Mouse (Mus musculus): ENCODE measurements around the gene Abi3. TPM values are rescaled to one million over a fixed set of nuclear protein-coding genes. Genes with fewer than 3 reads are reported as not detected.
"Not testable (repeated sequence)": the region's sequence is repeated elsewhere in the genome, so short reads cannot be mapped to it uniquely, and the experiment has no call there.

Abi3 gene
- total RNA-seq (2014; fragmentation: Nextera tagmentation), result 5.9 and 8.9 TPM in 2 replicates
- total RNA-seq (2017), result 3.4 and 5.7 TPM in 2 replicates

DNA sequence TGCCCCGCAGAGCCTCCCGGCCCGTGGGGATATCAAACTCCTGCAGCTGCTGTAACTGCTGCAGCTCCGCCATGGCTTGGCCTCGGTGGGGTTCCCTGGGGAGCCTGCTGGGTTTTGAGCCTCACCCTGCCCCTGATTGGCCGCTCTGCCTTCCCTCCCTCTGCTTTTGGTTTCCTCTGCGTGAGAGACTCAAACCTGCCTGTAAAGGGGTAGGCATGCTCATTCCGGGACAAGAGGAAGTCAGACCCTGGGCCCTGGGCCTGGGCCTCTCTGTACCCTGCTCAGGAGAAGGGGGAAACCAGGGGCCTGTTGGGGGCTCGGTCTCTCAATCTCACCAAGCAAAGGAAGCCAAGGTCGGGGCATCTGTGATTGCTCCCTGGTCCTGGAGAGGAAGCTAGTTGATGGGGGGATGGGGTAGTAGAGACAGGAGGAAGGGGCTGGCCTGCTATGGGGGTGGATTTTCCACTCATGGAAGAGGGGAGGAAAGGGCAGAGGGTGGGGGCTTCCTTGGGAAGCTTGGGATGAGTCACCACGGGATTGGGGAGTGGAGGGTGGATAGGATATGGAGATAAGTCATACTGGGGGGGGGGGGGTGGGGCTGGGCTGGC lies at the start of gene Abi3:
Gene Abi3, minus strand, starts transcription at position 403 of the 608 bp plus-strand sequence.
- ATAC-seq (replicated peaks; ENCODE audit: low FRiP score, low TSS enrichment, poor library complexity, severe bottlenecking), result peak; percentile 94

DNA sequence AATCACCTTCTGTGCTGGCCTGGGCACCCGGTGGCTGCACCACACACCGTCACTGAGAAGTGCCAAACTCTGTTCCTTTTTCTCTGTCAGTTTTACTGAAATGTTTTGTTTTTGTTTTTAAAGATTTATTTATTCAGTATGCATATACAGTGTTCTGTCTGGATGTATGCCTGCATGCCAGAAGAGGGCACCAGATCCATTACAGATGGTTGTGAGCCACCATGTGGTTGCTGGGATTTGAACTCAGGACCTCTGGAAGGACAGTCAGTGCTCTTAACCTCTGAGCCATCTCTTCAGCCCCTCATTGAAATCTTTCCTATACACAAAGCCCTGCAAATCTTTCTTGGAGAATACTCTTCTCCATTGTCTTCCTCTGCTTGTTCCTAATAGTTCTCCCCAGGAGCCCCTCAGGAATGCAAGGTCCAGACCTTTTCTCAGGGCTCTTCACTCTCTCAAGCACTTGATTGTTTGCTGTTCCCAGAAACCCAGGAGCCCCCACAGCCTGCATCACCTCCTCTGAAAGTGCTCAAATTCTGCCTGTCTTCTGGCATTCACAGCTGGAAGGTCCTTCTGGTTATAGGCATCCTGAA lies 48.3 kb upstream of the Abi3 start:
- no peak for ATAC-seq (replicated peaks; ENCODE audit: low FRiP score, low TSS enrichment, poor library complexity, severe bottlenecking)

DNA sequence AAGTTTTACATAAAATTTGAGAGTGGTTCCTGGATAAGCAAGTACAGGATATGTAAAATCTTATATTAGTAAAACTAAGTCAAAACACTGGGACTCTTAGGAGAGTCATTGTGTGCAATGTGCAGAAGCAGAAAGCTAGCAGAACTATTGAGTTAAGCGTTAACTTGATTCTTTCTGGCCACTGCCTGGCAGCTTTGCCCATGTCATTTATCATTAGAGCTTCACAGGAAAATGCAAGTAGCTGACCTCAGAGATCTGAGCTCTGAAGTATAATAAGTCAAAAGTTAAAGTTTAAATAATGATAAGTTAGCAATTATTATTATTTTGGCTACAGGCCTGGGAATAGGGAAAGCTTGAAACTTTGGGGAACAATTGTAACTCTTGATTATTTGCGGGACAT lies 37.6 kb upstream of the Abi3 start:
- not testable (repeated sequence) for ATAC-seq (replicated peaks; ENCODE audit: low FRiP score, low TSS enrichment, poor library complexity, severe bottlenecking)

DNA sequence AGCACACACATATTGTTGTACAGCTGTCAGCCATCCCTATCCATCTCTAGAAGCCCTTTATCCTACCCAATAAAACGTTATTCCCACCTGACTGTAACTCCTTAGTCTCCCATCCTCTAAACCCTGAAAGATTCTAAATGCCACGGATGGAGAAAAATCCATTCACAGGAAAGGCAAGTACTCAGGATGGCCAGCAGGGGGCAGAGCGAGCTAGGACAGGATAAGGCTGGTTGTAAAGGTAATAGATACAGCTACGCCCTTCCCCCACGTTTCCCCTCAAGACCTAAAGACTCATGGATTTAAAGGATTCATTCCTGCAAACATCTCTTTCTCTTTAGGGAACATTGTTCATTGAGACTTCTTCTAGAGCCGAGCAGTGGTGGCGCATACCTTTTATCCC lies 34.0 kb upstream of the Abi3 start:
- ATAC-seq (replicated peaks; ENCODE audit: low FRiP score, low TSS enrichment, poor library complexity, severe bottlenecking), result peak; percentile 63

DNA sequence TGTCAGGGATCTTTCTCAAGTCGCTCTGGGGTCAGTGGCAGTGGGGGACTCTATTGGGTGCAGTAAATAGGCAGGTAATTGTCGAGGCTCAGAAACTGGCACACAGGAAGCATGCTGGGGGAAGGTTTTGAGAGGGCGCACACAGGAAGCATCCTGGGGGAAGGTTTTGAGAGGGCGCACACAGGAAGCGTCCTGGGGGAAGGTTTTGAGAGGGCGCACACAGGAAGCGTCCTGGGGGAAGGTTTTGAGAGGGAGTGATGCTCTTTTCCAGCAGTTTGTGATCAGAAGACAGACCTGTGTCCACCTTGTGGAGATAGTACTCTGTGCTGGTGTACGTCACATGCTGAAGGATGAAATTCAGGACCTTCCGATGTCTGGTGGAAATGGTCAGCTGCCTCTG lies 33.5 kb upstream of the Abi3 start:
- 0 out of 2 replicates have a peak, but pooled peaks have one; percentile 39 for ATAC-seq (replicated peaks; ENCODE audit: low FRiP score, low TSS enrichment, poor library complexity, severe bottlenecking)

DNA sequence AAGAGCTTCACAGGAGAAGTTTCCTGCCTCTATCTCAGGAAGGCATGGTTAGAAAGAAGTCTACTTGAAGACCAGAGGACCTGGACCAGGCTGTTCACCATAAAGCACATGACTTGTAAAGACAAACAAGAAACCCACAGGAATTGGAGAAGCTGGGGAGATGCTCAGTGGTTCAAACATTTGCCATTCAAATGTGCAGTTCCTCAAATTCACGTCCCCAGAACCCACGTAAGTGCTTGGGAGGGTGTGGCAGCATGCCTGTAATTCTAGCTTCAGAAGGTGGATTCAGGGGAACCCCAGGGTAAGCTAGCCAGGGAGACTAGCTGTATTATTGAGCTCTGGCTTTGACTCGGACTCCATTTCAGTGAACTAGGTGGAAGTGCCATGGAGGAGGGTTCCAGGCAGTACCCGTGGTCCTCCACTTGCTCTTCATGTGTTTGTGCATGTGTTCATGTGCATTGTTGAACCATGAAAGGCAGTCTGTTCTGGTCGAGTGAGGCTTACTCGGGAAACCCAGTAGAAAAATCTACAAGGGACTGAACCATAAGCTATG lies 27.7 kb upstream of the Abi3 start:
- no peak for ATAC-seq (replicated peaks; ENCODE audit: low FRiP score, low TSS enrichment, poor library complexity, severe bottlenecking)

DNA sequence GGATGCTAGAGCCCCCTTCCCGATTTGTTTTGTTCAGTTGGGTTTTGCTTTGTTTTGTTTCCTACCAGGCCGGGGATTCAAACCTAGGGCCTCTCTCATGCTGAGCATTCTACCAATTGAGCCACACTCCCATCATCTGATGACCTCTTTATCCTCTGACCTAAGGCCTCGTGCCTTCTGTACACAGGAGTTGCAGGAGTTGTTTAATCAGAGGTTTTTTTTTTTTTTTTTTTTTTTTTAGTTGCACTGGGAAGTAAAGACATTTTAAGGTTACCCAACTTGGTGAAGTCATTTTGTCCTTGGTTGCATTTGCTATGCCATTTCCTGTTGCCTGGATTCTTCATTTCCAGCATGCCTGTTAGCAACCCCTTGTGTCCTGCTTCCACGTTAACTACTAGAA lies 27.2 kb upstream of the Abi3 start:
- no peak for ATAC-seq (replicated peaks; ENCODE audit: low FRiP score, low TSS enrichment, poor library complexity, severe bottlenecking)

DNA sequence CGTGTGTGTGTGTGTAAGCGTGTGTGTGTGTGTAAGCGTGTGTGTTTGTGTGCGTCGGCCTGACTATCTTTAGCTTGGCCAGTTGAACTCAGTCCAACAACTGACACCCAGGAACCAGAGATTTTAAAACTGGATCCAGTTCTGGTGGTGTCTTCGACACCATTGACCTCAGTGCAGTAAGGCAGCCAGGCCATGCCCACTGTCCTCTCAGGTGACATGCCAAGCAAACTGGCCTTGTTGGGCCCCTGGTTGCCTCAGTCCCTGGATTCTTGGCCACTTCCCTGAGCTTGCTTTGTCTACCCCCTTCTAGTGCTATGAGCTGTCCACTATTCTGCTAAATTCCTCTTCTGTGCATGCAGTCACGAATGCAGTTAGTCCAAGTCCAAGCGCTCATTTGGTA lies 19.1 kb upstream of the Abi3 start:
- no peak for ATAC-seq (replicated peaks; ENCODE audit: low FRiP score, low TSS enrichment, poor library complexity, severe bottlenecking)

DNA sequence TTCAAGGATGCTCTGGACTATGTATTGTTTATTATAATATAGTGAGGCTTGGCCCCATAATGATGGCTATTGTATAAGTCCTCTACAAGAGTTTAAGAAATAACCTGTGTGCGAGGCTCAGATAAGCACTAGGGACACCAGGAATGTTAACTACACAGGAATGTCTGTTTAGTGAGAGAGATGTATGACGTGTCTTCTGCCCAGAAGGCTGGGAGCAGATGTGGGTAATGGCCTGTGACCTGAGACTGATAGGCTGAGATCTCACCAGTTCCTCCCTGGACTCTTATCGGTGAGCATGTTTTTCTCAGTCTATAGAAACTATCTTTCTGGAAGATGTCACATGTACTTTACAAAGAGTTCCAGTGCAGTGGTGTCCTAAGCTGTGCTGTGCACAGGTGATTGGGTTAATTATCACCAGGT lies 17.8 kb upstream of the Abi3 start:
- ATAC-seq (replicated peaks; ENCODE audit: low FRiP score, low TSS enrichment, poor library complexity, severe bottlenecking), result peak; percentile 68

DNA sequence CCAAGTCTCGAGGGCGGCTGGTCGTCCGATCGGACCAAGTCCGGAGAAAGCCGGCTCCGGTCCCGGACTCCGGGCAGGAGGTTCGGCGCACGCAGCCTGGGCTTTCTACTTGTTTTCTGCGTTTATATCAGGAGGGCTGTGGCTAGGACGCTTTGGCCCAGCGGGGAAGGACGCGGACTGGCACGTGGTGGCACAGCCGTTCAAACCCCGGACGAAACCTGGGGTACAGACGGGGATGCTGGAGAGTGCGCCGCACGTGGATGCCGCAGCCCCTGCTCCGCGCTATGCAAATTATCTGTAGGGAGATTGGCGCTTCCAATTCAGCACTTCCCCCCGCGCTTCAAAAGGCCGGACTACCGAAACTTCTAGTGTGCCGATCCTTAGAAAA lies 17.2 kb upstream of the Abi3 start:
- ATAC-seq (replicated peaks; ENCODE audit: low FRiP score, low TSS enrichment, poor library complexity, severe bottlenecking), result peak; percentile 42

DNA sequence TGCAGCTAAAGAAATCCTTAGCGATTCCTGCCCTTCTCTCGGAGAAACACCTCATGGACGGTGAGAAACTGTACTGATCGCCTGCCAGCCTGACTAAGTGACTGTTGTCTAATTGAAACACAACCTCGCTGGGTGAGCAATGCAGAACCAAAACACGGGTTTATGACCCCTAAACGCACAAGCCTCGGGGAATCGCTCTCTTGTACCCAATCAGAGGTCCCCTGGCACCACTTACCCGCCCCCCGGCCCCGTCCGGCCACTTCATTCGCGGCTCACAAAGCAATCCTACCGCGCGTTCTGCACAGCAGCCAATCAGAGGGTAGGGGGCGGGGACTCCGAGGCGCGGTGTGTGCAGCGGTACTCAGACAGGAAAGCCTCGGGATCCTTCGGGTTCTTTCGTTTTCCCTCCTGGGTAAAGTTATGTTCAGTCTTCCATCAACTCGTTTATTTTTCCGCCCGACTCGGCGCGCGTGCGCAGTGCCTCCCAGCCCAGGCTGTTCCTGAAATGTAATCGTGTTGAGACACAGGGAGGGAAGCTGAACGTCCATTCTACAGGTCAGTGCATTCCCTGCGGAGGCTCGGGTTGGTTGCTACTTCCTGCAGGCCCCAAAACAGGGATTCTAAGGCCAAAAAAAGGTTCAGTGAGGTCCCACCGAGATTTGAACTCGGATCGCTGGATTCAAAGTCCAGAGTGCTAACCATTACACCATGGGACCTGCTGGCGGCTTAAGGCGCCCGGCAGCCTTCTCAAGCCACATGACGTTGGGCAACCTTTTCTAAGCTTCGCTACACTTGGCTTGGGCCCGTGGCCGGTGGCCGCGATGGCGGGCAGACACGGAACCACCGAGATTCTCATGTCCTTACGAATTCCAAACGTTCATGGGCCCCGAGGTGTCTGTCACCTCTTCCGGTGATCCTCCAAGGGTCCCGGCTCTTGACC lies 16.5 kb upstream of the Abi3 start:
- peak; percentile 91 for ATAC-seq (replicated peaks; ENCODE audit: low FRiP score, low TSS enrichment, poor library complexity, severe bottlenecking)

DNA sequence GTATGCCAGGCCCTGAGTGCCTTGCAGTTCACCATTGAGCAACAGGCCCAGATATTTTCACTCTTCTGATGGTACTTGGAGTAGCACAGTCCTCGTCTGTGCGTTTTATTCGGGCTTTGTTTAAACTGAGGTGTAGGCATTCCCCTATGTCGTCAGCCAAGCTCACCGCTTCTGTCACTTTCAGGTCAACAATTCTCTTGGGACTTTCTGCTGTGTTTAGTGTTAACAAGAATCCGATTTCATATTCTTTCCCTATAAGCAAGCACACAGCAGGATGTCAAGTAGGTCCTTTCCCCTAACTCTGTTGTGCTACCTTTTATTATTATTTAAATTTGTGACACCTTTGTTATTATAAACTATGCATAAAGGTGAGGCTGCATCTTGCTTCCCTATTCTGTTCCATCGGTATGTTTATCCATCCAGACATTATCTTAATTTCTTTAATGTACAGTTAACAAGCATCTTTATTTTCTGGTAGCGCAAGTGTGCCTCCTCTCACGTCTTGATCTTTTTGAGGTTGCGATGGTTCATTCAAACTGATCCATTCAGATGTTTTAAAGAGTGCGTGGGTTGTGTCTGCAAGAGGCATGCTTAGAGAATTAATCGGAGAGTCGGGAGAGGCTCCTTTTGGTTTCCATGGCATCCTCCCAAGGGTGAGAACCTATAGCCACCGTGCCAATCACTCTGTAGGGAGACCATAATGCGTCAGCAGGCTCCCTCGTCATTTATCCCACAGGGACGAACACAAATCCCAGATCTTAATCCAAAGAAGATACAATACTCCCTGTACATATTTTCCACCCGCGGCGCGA lies 15.6 kb upstream of the Abi3 start:
- no peak for ATAC-seq (replicated peaks; ENCODE audit: low FRiP score, low TSS enrichment, poor library complexity, severe bottlenecking)

DNA sequence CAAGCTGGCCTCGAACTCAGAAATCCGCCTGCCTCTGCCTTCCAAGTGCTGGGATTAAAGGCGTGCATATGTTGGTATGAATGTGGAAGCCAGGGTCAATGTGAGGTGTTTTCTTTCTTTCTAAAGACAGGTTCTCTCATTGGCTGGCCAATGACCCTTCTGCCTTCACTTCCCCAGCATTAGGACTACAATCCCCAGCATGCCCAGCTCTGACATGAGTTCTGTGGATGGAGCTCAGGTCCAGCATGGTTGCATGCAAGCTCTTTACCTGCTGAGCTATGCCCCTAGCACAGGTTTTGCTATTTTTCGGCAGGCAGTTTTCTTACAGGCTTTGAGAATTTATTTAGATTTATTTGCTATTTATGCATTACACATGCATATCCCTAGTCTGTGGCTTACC lies 15.0 kb upstream of the Abi3 start:
- ATAC-seq (replicated peaks; ENCODE audit: low FRiP score, low TSS enrichment, poor library complexity, severe bottlenecking), result no peak

DNA sequence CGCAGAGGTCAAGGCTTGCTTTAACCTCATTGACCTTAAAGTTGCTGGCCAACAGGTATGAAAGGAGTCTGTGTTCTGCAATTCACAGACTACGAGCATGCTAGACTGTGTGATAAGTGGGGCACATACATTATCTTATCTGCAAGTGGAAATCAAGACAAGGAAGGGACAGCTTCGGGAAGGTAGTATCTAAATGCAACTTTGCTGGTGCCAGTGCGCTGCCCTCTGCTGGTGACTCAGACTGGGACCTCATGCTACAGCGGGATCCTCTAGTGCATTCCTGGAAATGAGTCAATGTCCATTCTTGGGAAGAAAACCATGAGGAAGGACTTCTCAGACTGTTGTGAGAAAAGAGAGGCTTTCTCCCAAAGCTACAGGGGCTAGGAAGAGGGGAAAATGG lies 11.4 kb upstream of the Abi3 start:
- no peak; the same call in 1 of the 2 replicates for ATAC-seq (replicated peaks; ENCODE audit: low FRiP score, low TSS enrichment, poor library complexity, severe bottlenecking)

DNA sequence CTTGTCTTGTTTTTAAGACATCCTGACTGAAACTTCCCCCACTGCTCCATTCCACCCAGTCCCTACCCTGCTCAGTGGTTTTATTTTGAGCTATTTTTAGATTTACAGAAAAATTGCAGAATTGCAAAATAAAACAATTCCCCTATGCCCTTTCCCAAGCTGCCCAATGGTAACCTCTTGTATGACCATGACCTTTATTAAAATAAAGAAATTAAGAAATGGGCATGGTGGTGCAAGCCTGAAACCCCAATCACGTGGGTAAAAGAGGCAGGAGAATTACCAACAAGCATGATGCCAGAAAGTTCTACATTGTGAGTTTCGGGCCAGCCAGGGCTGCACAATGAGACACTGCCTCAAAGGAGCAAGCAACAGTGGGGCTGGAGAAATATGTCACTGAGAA lies 8.6 kb upstream of the Abi3 start:
- no peak for ATAC-seq (replicated peaks; ENCODE audit: low FRiP score, low TSS enrichment, poor library complexity, severe bottlenecking)

DNA sequence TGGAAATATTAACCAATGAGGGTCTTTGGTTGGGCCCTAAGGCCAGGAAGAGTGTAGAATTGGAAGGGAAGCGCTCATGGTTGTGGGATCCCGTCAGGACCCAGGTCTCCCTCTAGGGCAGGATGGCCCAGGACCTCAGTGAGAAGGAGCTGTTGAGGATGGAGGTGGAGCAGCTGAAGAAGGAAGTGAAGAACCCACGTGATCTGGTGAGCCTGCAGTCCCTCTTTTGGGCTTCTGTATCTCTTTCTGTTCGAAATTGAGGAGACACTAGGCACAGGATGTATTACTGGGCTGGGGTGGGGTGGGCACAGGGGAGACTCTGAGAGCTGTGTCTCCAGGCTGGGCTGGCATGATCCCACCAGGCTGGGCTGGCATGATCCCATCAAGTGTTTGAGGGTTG lies 2.7 kb upstream of the Abi3 start:
- no peak for ATAC-seq (replicated peaks; ENCODE audit: low FRiP score, low TSS enrichment, poor library complexity, severe bottlenecking)

DNA sequence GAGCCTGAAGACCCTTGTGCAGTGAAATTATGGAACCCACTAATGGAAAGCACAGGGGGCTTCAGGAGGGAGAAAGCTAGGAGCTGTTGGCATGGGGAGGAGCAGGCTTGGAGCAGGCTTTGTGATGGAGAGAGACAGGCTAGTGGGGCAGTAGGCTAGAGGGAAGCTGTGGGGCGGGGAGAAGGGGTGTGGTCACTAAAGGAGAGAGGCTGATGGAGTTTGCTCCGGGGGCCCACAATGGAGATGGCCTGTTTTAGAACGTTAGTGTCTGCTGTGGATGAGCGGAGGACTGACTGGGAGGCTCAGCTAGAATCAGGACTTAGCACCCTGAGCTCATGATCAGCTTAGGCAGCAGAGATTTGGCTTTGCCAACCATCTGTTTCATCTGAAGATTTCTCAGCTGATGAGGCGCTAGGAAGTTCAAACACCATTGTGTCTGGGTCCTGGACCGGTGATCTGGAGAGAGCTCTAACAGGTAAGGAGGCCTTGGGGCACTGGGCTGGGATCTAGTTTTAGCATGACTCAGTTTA lies 1.2 kb upstream of the Abi3 start:
- ATAC-seq (replicated peaks; ENCODE audit: low FRiP score, low TSS enrichment, poor library complexity, severe bottlenecking), result no peak

DNA sequence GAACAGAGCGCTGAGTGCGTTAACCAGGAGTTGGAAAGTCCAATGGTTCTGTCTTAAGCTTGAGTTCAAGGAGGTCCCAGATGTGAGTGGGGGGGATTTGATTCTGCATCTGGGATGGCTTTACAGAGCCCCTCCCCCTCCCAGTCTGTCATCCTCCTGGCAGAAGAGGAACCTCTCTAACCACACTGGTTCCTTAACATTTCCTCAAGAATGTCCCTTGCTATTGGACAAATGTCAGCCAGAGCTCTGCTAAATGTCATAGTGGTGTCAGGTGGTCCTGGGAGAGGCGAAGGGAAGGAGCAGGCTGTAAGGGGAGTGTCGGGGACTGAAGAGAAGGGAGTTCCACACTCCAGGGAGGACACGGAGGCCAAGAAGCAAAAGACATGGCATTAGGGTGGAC lies 677 bp upstream of the Abi3 start:
- ATAC-seq (replicated peaks; ENCODE audit: low FRiP score, low TSS enrichment, poor library complexity, severe bottlenecking), result no peak

DNA sequence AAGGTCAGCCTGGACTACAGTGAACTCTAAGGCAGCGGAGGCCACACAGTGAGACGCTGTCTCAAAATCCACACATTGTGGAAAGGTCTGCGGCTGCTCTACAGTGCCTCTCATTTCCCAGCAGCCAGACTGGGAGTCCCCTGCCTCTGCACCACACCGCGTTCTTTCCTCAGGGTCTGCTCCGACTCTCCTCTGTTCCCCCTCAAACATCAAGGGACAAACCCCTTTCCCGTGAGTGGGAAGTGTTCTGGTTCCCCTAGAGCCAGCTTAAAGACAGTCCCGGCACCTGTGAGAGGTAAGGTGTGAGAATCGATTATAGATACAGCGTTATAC lies 812 bp downstream of the Abi3 start:
- ATAC-seq (replicated peaks; ENCODE audit: low FRiP score, low TSS enrichment, poor library complexity, severe bottlenecking), result peak; percentile 21; the same call in 1 of the 2 replicates

Data from megakaryocyte-erythroid progenitor cell, adult 5-6 weeks (primary cell).